Mouse (Mus musculus): ENCODE measurements around the gene Gba2. TPM values are rescaled to one million over a fixed set of nuclear protein-coding genes. Genes with fewer than 3 reads are reported as not detected.

Gba2 gene
- total RNA-seq, 2 experiments from 2014 or later: 69.2 to 70.6 TPM

- intact Hi-C loops (cut with DNase I): no loop called here
- no peak for TF ChIP-seq CTCF (IDR thresholded peaks at IDR 0.05)
Observed at GRCm38 (mm10) chr4:43593453-43593852, 14.8 kb upstream of the Gba2 start.

GRCm38 (mm10) chr4:43591961-43592360, 13.3 kb upstream of the Gba2 start:
- Histone ChIP-seq H3K27ac (no peak overlapping the region), H3K4me3 (no peak overlapping the region)
- no peak for TF ChIP-seq CTCF (IDR thresholded peaks at IDR 0.05)
- DNase-seq (ENCODE audit: extremely low spot score in 1 of 2, low spot score in 2 of 2): no peak
- intact Hi-C loops (cut with DNase I): no loop called here

More at GRCm38 (mm10) chr4:43593453-43593852, 14.8 kb upstream of the Gba2 start:
- no peak overlapping the region for H3K4me3 ChIP-seq
- DNase-seq (ENCODE audit: extremely low spot score in 1 of 2, low spot score in 2 of 2): no peak
- H3K27ac ChIP-seq: no peak overlapping the region

GRCm38 (mm10) chr4:43591543-43591942, 12.9 kb upstream of the Gba2 start:
- H3K4me3 ChIP-seq: no peak overlapping the region
- no peak overlapping the region for H3K27ac ChIP-seq
- intact Hi-C loops (cut with DNase I): no loop called here
- no peak for DNase-seq (ENCODE audit: extremely low spot score in 1 of 2, low spot score in 2 of 2)
- no peak for TF ChIP-seq CTCF (IDR thresholded peaks at IDR 0.05)

GRCm38 (mm10) chr4:43587681-43588080, 9.0 kb upstream of the Gba2 start:
- no peak for TF ChIP-seq CTCF (IDR thresholded peaks at IDR 0.05)
- H3K4me3 ChIP-seq: no peak overlapping the region
- DNase-seq (ENCODE audit: extremely low spot score in 1 of 2, low spot score in 2 of 2): no peak
- no peak overlapping the region for H3K27ac ChIP-seq
- intact Hi-C loops (cut with DNase I): no loop called here

- intact Hi-C loops (cut with DNase I): no loop called here
- H3K27ac ChIP-seq: no peak overlapping the region
- DNase-seq (ENCODE audit: extremely low spot score in 1 of 2, low spot score in 2 of 2): no peak
- no peak overlapping the region for H3K4me3 ChIP-seq
- TF ChIP-seq CTCF (IDR thresholded peaks at IDR 0.05): no peak
Observed at GRCm38 (mm10) chr4:43586411-43586810, 7.7 kb upstream of the Gba2 start.

- no peak for TF ChIP-seq CTCF (IDR thresholded peaks at IDR 0.05)
- no peak for DNase-seq (ENCODE audit: extremely low spot score in 1 of 2, low spot score in 2 of 2)
- intact Hi-C loops (cut with DNase I): no loop called here
- Histone ChIP-seq H3K27ac (no peak overlapping the region), H3K4me3 (no peak overlapping the region)
Observed at GRCm38 (mm10) chr4:43585682-43586081, 7.0 kb upstream of the Gba2 start.

- DNase-seq (ENCODE audit: extremely low spot score in 1 of 2, low spot score in 2 of 2): peak in 1 of 2 experiments; percentile 8
- Histone ChIP-seq H3K4me3 (no peak within 1 kb of the TSS), H3K27ac (no peak within 1 kb of the TSS)
- intact Hi-C loops (cut with DNase I): no loop called here
- no peak; the same call in 1 of the 2 replicates for TF ChIP-seq CTCF (IDR thresholded peaks at IDR 0.05)
Observed at GRCm38 (mm10) chr4:43584444-43585416, 6.1 kb upstream of the Gba2 start, which contains the start of gene Msmp. Gene Msmp (minus strand): TSS chr4:43584494.

- H3K4me3 ChIP-seq: no peak overlapping the region
- no peak for TF ChIP-seq CTCF (IDR thresholded peaks at IDR 0.05)
- DNase-seq (ENCODE audit: extremely low spot score in 1 of 2, low spot score in 2 of 2): no peak
- no peak overlapping the region for H3K27ac ChIP-seq
- intact Hi-C loops (cut with DNase I): no loop called here
Observed at GRCm38 (mm10) chr4:43583421-43583820, 4.7 kb upstream of the Gba2 start.

- intact Hi-C loops (cut with DNase I): no loop called here
- DNase-seq (ENCODE audit: extremely low spot score in 1 of 2, low spot score in 2 of 2): peak in 1 of 2 experiments; percentile 6
Observed at GRCm38 (mm10) chr4:43582241-43582640, 3.6 kb upstream of the Gba2 start.

GRCm38 (mm10) chr4:43581381-43581780, 2.7 kb upstream of the Gba2 start:
- no peak for TF ChIP-seq CTCF (IDR thresholded peaks at IDR 0.05)
- intact Hi-C loops (cut with DNase I): no loop called here
- H3K27ac ChIP-seq: no peak overlapping the region
- no peak overlapping the region for H3K4me3 ChIP-seq
- DNase-seq (ENCODE audit: extremely low spot score in 1 of 2, low spot score in 2 of 2): no peak

More at GRCm38 (mm10) chr4:43582241-43582640, 3.6 kb upstream of the Gba2 start:
- no peak overlapping the region for H3K4me3 ChIP-seq
- H3K27ac ChIP-seq: no peak overlapping the region
- no peak for TF ChIP-seq CTCF (IDR thresholded peaks at IDR 0.05)

- Histone ChIP-seq H3K4me3 (no peak overlapping the region), H3K27ac (no peak overlapping the region)
- no peak for DNase-seq (ENCODE audit: extremely low spot score in 1 of 2, low spot score in 2 of 2)
- TF ChIP-seq CTCF (IDR thresholded peaks at IDR 0.05): no peak
- intact Hi-C loops (cut with DNase I): no loop called here
Observed at GRCm38 (mm10) chr4:43580721-43581120, 2.0 kb upstream of the Gba2 start.

GRCm38 (mm10) chr4:43579731-43580130, 1.1 kb upstream of the Gba2 start:
- TF ChIP-seq CTCF (IDR thresholded peaks at IDR 0.05): no peak
- intact Hi-C loops (cut with DNase I): loop anchor here (5.0 kb wide), 3 partner anchors 47 to 137 kb away; partner anchors contain the start of genes Hint2 and Tesk1
- peak overlapping the region; percentile 90 for H3K4me3 ChIP-seq

More at GRCm38 (mm10) chr4:43579731-43580130, 1.1 kb upstream of the Gba2 start:
- no peak overlapping the region for H3K27ac ChIP-seq
- DNase-seq (ENCODE audit: extremely low spot score in 1 of 2, low spot score in 2 of 2): no peak
